Mouse (Mus musculus): ENCODE data around the gene Tor1aip1. TPM values are rescaled to one million over a fixed set of nuclear protein-coding genes. Genes with fewer than 3 reads are reported as not detected.

Gene Tor1aip1
- polyA plus RNA-seq, 1 experiment, result 60.3 TPM

- no peak for TF ChIP-seq POLR2A (IDR thresholded peaks at IDR 0.05; ENCODE audit: borderline replicate concordance, control insufficient read depth, low read depth, low read length)
- TF ChIP-seq CTCF (IDR thresholded peaks at IDR 0.05; ENCODE audit: control insufficient read depth, insufficient read depth, low read length), result no peak
- Histone ChIP-seq H3K27ac (ENCODE audit: control insufficient read depth, insufficient read depth, low read depth, low read length, poor library complexity) (no peak overlapping the region), H3K4me1 (ENCODE audit: control insufficient read depth, insufficient read depth, low read length) (no peaks in the 10 kb centered on the region; the same call in 1 of the 2 replicates), H3K4me3 (replicated peaks; ENCODE audit: control insufficient read depth, low read depth, low read length) (no peak overlapping the region)
- WGBS, result 46% methylated on average over 3 of the region's 3 CpGs
Measured at GRCm38 (mm10) chr1:156066133-156066532, 29.9 kb upstream of the Tor1aip1 start.

GRCm38 (mm10) chr1:156062193-156062592, 25.9 kb upstream of the Tor1aip1 start:
- Histone ChIP-seq H3K4me3 (replicated peaks; ENCODE audit: control insufficient read depth, low read depth, low read length) (no peak overlapping the region), H3K4me1 (ENCODE audit: control insufficient read depth, insufficient read depth, low read length) (no peaks in the 10 kb centered on the region; the same call in 1 of the 2 replicates), H3K27ac (ENCODE audit: control insufficient read depth, insufficient read depth, low read depth, low read length, poor library complexity) (no peak overlapping the region)
- WGBS, result 90% methylated on average over 4 of the region's 4 CpGs
- TF ChIP-seq POLR2A (IDR thresholded peaks at IDR 0.05; ENCODE audit: borderline replicate concordance, control insufficient read depth, low read depth, low read length), result no peak
- no peak for TF ChIP-seq CTCF (IDR thresholded peaks at IDR 0.05; ENCODE audit: control insufficient read depth, insufficient read depth, low read length)

- 32% methylated on average over 2 of the region's 2 CpGs for WGBS
- no peak overlapping the region for H3K27ac ChIP-seq (ENCODE audit: control insufficient read depth, insufficient read depth, low read depth, low read length, poor library complexity)
- no peak overlapping the region for H3K4me3 ChIP-seq (replicated peaks; ENCODE audit: control insufficient read depth, low read depth, low read length)
- no peaks in the 10 kb centered on the region; the same call in 1 of the 2 replicates for H3K4me1 ChIP-seq (ENCODE audit: control insufficient read depth, insufficient read depth, low read length)
- TF ChIP-seq POLR2A (IDR thresholded peaks at IDR 0.05; ENCODE audit: borderline replicate concordance, control insufficient read depth, low read depth, low read length) (no peak), CTCF (IDR thresholded peaks at IDR 0.05; ENCODE audit: control insufficient read depth, insufficient read depth, low read length) (no peak)
Measured at GRCm38 (mm10) chr1:156058207-156058606, 21.9 kb upstream of the Tor1aip1 start.

- Histone ChIP-seq H3K27ac (ENCODE audit: control insufficient read depth, insufficient read depth, low read depth, low read length, poor library complexity) (no peak overlapping the region), H3K4me3 (replicated peaks; ENCODE audit: control insufficient read depth, low read depth, low read length) (no peak overlapping the region), H3K4me1 (ENCODE audit: control insufficient read depth, insufficient read depth, low read length) (no peaks in the 10 kb centered on the region; the same call in 1 of the 2 replicates)
- no peak for TF ChIP-seq CTCF (IDR thresholded peaks at IDR 0.05; ENCODE audit: control insufficient read depth, insufficient read depth, low read length)
- no peak for TF ChIP-seq POLR2A (IDR thresholded peaks at IDR 0.05; ENCODE audit: borderline replicate concordance, control insufficient read depth, low read depth, low read length)
- 79% methylated on average over 3 of the region's 3 CpGs for WGBS
Measured at GRCm38 (mm10) chr1:156046688-156047087, 10.4 kb upstream of the Tor1aip1 start.

GRCm38 (mm10) chr1:156044211-156044611, 7.9 kb upstream of the Tor1aip1 start:
- Histone ChIP-seq H3K4me1 (ENCODE audit: control insufficient read depth, insufficient read depth, low read length) (no peaks in the 10 kb centered on the region; the same call in 1 of the 2 replicates), H3K27ac (ENCODE audit: control insufficient read depth, insufficient read depth, low read depth, low read length, poor library complexity) (no peak overlapping the region), H3K4me3 (replicated peaks; ENCODE audit: control insufficient read depth, low read depth, low read length) (no peak overlapping the region)
- no peak for TF ChIP-seq CTCF (IDR thresholded peaks at IDR 0.05; ENCODE audit: control insufficient read depth, insufficient read depth, low read length)
- TF ChIP-seq POLR2A (IDR thresholded peaks at IDR 0.05; ENCODE audit: borderline replicate concordance, control insufficient read depth, low read depth, low read length), result no peak
- 46% methylated on average over 5 of the region's 5 CpGs for WGBS

GRCm38 (mm10) chr1:156043027-156043426, 6.7 kb upstream of the Tor1aip1 start:
- no peak for TF ChIP-seq POLR2A (IDR thresholded peaks at IDR 0.05; ENCODE audit: borderline replicate concordance, control insufficient read depth, low read depth, low read length)
- peak; percentile 41 for TF ChIP-seq CTCF (IDR thresholded peaks at IDR 0.05; ENCODE audit: control insufficient read depth, insufficient read depth, low read length)
- 14% methylated on average over 4 of the region's 4 CpGs for WGBS
- Histone ChIP-seq H3K27ac (ENCODE audit: control insufficient read depth, insufficient read depth, low read depth, low read length, poor library complexity) (no peak overlapping the region), H3K4me3 (replicated peaks; ENCODE audit: control insufficient read depth, low read depth, low read length) (no peak overlapping the region), H3K4me1 (ENCODE audit: control insufficient read depth, insufficient read depth, low read length) (no peaks in the 10 kb centered on the region; the same call in 1 of the 2 replicates)

- Histone ChIP-seq H3K27ac (ENCODE audit: control insufficient read depth, insufficient read depth, low read depth, low read length, poor library complexity) (no peak overlapping the region), H3K4me3 (replicated peaks; ENCODE audit: control insufficient read depth, low read depth, low read length) (no peak overlapping the region), H3K4me1 (ENCODE audit: control insufficient read depth, insufficient read depth, low read length) (no peaks in the 10 kb centered on the region; the same call in 1 of the 2 replicates)
- TF ChIP-seq CTCF (IDR thresholded peaks at IDR 0.05; ENCODE audit: control insufficient read depth, insufficient read depth, low read length), result no peak
- TF ChIP-seq POLR2A (IDR thresholded peaks at IDR 0.05; ENCODE audit: borderline replicate concordance, control insufficient read depth, low read depth, low read length), result no peak
- 68% methylated on average over 5 of the region's 5 CpGs for WGBS
Measured at GRCm38 (mm10) chr1:156042481-156042880, 6.2 kb upstream of the Tor1aip1 start.

GRCm38 (mm10) chr1:156041451-156042241, 5.4 kb upstream of the Tor1aip1 start:
- Histone ChIP-seq H3K27ac (ENCODE audit: control insufficient read depth, insufficient read depth, low read depth, low read length, poor library complexity) (no peak overlapping the region), H3K4me1 (ENCODE audit: control insufficient read depth, insufficient read depth, low read length) (no peaks in the 10 kb centered on the region; the same call in 1 of the 2 replicates), H3K4me3 (replicated peaks; ENCODE audit: control insufficient read depth, low read depth, low read length) (peak overlapping the region; percentile 12)
- WGBS, result 29% methylated on average over 7 of the region's 7 CpGs
- TF ChIP-seq POLR2A (IDR thresholded peaks at IDR 0.05; ENCODE audit: borderline replicate concordance, control insufficient read depth, low read depth, low read length) (no peak), CTCF (IDR thresholded peaks at IDR 0.05; ENCODE audit: control insufficient read depth, insufficient read depth, low read length) (no peak)
